Mouse (Mus musculus): ENCODE results near the gene Vmn1r104.
"Not testable (repeated sequence)": the region's sequence is repeated elsewhere in the genome, so short reads cannot be mapped to it uniquely, and the experiment has no call there.

The Vmn1r104 gene

GRCm38 (mm10) chr7:20533537-20533936, at the start of gene Vmn1r104:
Vmn1r104 (plus strand) TSS chr7:20533837.
- DNase-seq (ENCODE audit: low spot score), result not testable (repeated sequence)

- DNase-seq (ENCODE audit: low spot score), result not testable (repeated sequence)
These were observed 23.2 kb upstream of the Vmn1r104 start, which contains the start of gene Vmn1r103 for GRCm38 (mm10) chr7:20510434-20510833. Vmn1r103 (minus strand) TSS chr7:20510534.

- DNase-seq (ENCODE audit: low spot score), result not testable (repeated sequence)
These were observed 12.0 kb downstream of the Vmn1r104 start, which contains the start of gene Gm5726 for GRCm38 (mm10) chr7:20545657-20546056. Gm5726 (minus strand) TSS chr7:20545757.

GRCm38 (mm10) chr7:20576141-20576540, 42.5 kb downstream of the Vmn1r104 start, which contains the start of gene Gm4141:
Gm4141 (minus strand) TSS chr7:20576241.
- not testable (repeated sequence) for DNase-seq (ENCODE audit: low spot score)

Measured in embryo, embryonic 10.5 days (tissue).